8 mouse cellular contexts compared by ENCODE assay signal in the genomic region with DNA sequence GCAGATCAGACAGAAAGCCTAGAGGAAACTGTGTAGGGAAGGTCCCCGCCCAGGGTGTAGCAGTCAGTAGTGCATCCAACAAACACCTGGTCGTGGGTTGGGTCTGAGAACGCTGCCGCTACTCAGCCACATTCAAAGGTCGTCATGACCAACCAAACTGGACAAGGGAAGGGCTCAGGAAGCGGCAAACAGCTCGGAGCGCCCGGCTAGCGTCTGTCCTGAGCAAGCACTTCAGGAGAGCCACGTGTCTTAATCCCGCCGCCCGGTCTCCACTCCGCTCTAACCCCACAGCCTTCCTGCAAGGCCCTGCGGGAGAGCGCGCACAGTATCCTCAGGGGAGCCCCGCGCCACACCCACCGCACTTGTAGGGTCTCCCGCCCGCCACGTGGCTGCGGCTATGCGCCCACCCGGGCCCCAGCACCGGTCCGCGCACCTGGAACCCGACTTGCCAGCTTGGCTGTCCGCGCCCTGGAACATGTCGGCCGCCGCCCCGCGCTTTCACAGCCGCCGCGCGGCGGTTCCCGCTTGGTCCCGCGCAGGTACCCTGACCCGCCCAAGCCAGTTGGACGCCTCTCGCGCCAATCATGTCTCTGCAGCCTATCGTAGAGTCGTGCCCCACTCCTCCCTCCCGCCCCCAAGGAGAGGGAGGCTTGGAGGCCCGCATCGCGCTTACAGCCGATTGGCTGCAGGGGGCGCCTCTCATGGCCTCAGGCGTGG. TPM values are rescaled to one million over a fixed set of nuclear protein-coding genes. Genes with fewer than 3 reads are reported as not detected.
DNase-seq lines count a peak whose midpoint lies in the region; ATAC-seq and TF ChIP-seq lines count a peak whose summit lies in the region.

A gene (minus strand): TSS at position 555 of the 717 bp plus-strand sequence.

- TF ChIP-seq CTCF in lung, postnatal 0 days (IDR thresholded peaks at IDR 0.05): peak; percentile 69

- DNase-seq in Muller cell, postnatal 12 days (ENCODE audit: inconsistent ontology term): peak; percentile 99
- peak; percentile 97 for DNase-seq in cerebellum, adult 8-10 months
- peak; percentile 98 for DNase-seq in forelimb bud, embryonic 11.5 days (ENCODE audit: low read depth, low spot score)
- peak; percentile 99 for DNase-seq in hindbrain, embryonic 11.5 days (ENCODE audit: low spot score)
- peak; percentile 98 for DNase-seq in layer of hippocampus, postnatal 10 days (ENCODE audit: low spot score in 2 of 2)
- peak; percentile 98 for DNase-seq in lung, postnatal 0 days (ENCODE audit: low spot score)
- peak; percentile 94 for DNase-seq in ovary, postnatal 10 days (ENCODE audit: low spot score)
- DNase-seq in thymus, postnatal 0 days (ENCODE audit: low spot score): peak; percentile 96

- H3K27ac ChIP-seq in hindbrain, embryonic 11.5 days (ENCODE audit: low read depth, low read length): peak within 1 kb of the TSS; percentile 67
- H3K27ac ChIP-seq in lung, postnatal 0 days (ENCODE audit: low read length): peak within 1 kb of the TSS; percentile 78

- no peak for TF ChIP-seq EP300 in lung, postnatal 0 days (IDR thresholded peaks at IDR 0.05)

- H3K9ac ChIP-seq in hindbrain, embryonic 11.5 days (ENCODE audit: low read depth, low read length): peak within 1 kb of the TSS; percentile 84
- peak within 1 kb of the TSS; percentile 50 for H3K9ac ChIP-seq in lung, postnatal 0 days (replicated peaks; ENCODE audit: low read depth)

- H3K4me2 ChIP-seq in hindbrain, embryonic 11.5 days (replicated peaks; ENCODE audit: low read depth, low read length): peak within 1 kb of the TSS; percentile 67
- peak within 1 kb of the TSS; percentile 93 for H3K4me2 ChIP-seq in lung, postnatal 0 days (replicated peaks; ENCODE audit: low read depth, low read length)

- H3K36me3 ChIP-seq in hindbrain, embryonic 11.5 days (ENCODE audit: control insufficient read depth, insufficient read depth, low read length): peaks cover 17% of the 10 kb centered on the region
- peaks cover 25% of the 10 kb centered on the region; the same call in 1 of the 2 replicates for H3K36me3 ChIP-seq in lung, postnatal 0 days (ENCODE audit: insufficient read depth, low read length)

- peak within 1 kb of the TSS; percentile 86 for H3K4me3 ChIP-seq in hindbrain, embryonic 11.5 days (ENCODE audit: low read depth, low read length)
- H3K4me3 ChIP-seq in lung, postnatal 0 days (ENCODE audit: low read depth, low read length): peak within 1 kb of the TSS; percentile 92

- H3K27me3 ChIP-seq in hindbrain, embryonic 11.5 days (ENCODE audit: control insufficient read depth, insufficient read depth, low read length): no peaks in the 10 kb centered on the region
- H3K27me3 ChIP-seq in lung, postnatal 0 days (replicated peaks; ENCODE audit: insufficient read depth, low read length): no peaks in the 10 kb centered on the region

- H3K4me1 ChIP-seq in hindbrain, embryonic 11.5 days (replicated peaks; ENCODE audit: control insufficient read depth, insufficient read depth, low read length): no peaks in the 10 kb centered on the region
- peaks cover 4% of the 10 kb centered on the region; the same call in 1 of the 2 replicates for H3K4me1 ChIP-seq in lung, postnatal 0 days (ENCODE audit: insufficient read depth, low read depth, low read length)

- under 1% methylated on average over 55 of the region's 59 CpGs for WGBS in hindbrain, embryonic 11.5 days
- 4% methylated on average over 58 of the region's 59 CpGs for WGBS in lung, postnatal 0 days

- no peaks in the 10 kb centered on the region for H3K9me3 ChIP-seq in hindbrain, embryonic 11.5 days (ENCODE audit: control insufficient read depth, low read length)
- no peaks in the 10 kb centered on the region for H3K9me3 ChIP-seq in lung, postnatal 0 days (ENCODE audit: low read length)

- peak; percentile 100 for ATAC-seq in hindbrain, embryonic 11.5 days (ENCODE audit: low FRiP score)
- peak; percentile 100 for ATAC-seq in lung, postnatal 0 days

RNA-seq across cellular contexts. Expression of the gene that starts here (rescaled TPM):
- 214 and 237 TPM in 2 replicates for polyA plus RNA-seq in hindbrain, embryonic 11.5 days (2014; fragmentation: Nextera tagmentation; extraction: Ambion mirVana)
- 10 to 100 TPM; 13.0 to 14.1 TPM for total RNA-seq in layer of hippocampus, postnatal 10 days (2021)
- polyA plus RNA-seq in lung, postnatal 0 days (2015; fragmentation: Nextera tagmentation; extraction: Ambion mirVana): 21.9 and 27.1 TPM in 2 replicates
- polyA plus RNA-seq in thymus, postnatal 0 days (2015; fragmentation: Nextera tagmentation; extraction: Ambion mirVana): 54.0 and 55.2 TPM in 2 replicates

Comparison
In these comparisons a context has a peak if more than half of its experiments do, and no peak if none do; other contexts are left out.
1. Peak in every context shown above with its lines: DNase-seq, ATAC-seq, H3K4me3 ChIP-seq and H3K27ac ChIP-seq.